Mouse (Mus musculus) thymus, postnatal 0 days (tissue): ENCODE data around the gene Apoc2. TPM values are rescaled to one million over a fixed set of nuclear protein-coding genes. Genes with fewer than 3 reads are reported as not detected.
A peak's percentile ranks its signal among the peaks of the same experiment; 100 is the strongest.

Source experiments
- DNase-seq: peaks from one replicate; pipeline ENCODE4 v3.0.0-alpha.2; 2015; ENCODE audit warnings: low spot score
- polyA plus RNA-seq: library from polyadenylated mRNA; unstranded; fragments of >200 nt; fragmentation: Nextera tagmentation; extraction: Ambion mirVana; gene quantifications from 2 replicates; pipeline ENCODE4 v1.2.1, GENCODE M21; 2015

Apoc2 gene
- polyA plus RNA-seq, 1 experiment from 2014 or later, result 3.4 TPM

- no peak for DNase-seq
These were observed 45.5 kb downstream of the Apoc2 start for GRCm38 (mm10) chr7:19632275-19632674.

GRCm38 (mm10) chr7:19629361-19629734, 48.4 kb downstream of the Apoc2 start, which contains the start of gene Relb:
Relb (minus strand) TSS chr7:19629438.
- DNase-seq, result peak; percentile 77

- DNase-seq, result peak; percentile 98
These were observed 49.0 kb downstream of the Apoc2 start for GRCm38 (mm10) chr7:19628536-19629360.

GRCm38 (mm10) chr7:19628192-19628535, 49.6 kb downstream of the Apoc2 start:
- DNase-seq, result no peak

GRCm38 (mm10) chr7:19627721-19628120, 50.0 kb downstream of the Apoc2 start:
- DNase-seq, result peak; percentile 11

- DNase-seq, result no peak
These were observed 54.3 kb downstream of the Apoc2 start for GRCm38 (mm10) chr7:19623433-19623832.

GRCm38 (mm10) chr7:19622241-19622640, 55.5 kb downstream of the Apoc2 start:
- no peak for DNase-seq

Other genes with a start within 250 kb of the Apoc2 start
- gene Mark4, start 219.1 kb downstream of the Apoc2 start, polyA plus RNA-seq, result 6.7 and 9.0 TPM in 2 replicates
- 0.74 and 0.78 TPM in 2 replicates for gene Exoc3l2, start 214.6 kb downstream of the Apoc2 start, polyA plus RNA-seq
- 2.7 and 4.0 TPM in 2 replicates for gene Bloc1s3, start 169.6 kb downstream of the Apoc2 start, polyA plus RNA-seq
- gene Trappc6a, start 169.5 kb downstream of the Apoc2 start, polyA plus RNA-seq, result 86.5 and 92.5 TPM in 2 replicates
- gene Nkpd1, start 160.1 kb downstream of the Apoc2 start, polyA plus RNA-seq, result 0.24 and 0.42 TPM in 2 replicates
- gene Ppp1r37, start 114.9 kb downstream of the Apoc2 start, polyA plus RNA-seq, result 11.7 and 15.6 TPM in 2 replicates
- 1.5 and 2.0 TPM in 2 replicates for gene Zfp296, start 100.7 kb downstream of the Apoc2 start, polyA plus RNA-seq
- gene Gemin7, start 100.3 kb downstream of the Apoc2 start, polyA plus RNA-seq, result 133 and 134 TPM in 2 replicates
- 35.2 and 41.3 TPM in 2 replicates for gene Clasrp, start 73.5 kb downstream of the Apoc2 start, polyA plus RNA-seq
- 37.2 and 38.0 TPM in 2 replicates for gene Relb, start 48.5 kb downstream of the Apoc2 start, polyA plus RNA-seq
- 57.5 and 66.6 TPM in 2 replicates for gene Clptm1, start 12.9 kb downstream of the Apoc2 start, polyA plus RNA-seq
- 0.59 TPM in 1 of 2 replicates, not detected in the other for gene Gm44805, start 3.5 kb upstream of the Apoc2 start, polyA plus RNA-seq
- 0.29 and 0.75 TPM in 2 replicates for gene Apoc4, start 3.5 kb upstream of the Apoc2 start, polyA plus RNA-seq
- gene Apoc1, start 14.7 kb upstream of the Apoc2 start, polyA plus RNA-seq, result 21.1 and 21.3 TPM in 2 replicates
- 624 and 627 TPM in 2 replicates for gene Apoe, start 21.2 kb upstream of the Apoc2 start, polyA plus RNA-seq
- gene Tomm40, start 37.5 kb upstream of the Apoc2 start, polyA plus RNA-seq, result 132 and 140 TPM in 2 replicates
- gene Nectin2, start 72.5 kb upstream of the Apoc2 start, polyA plus RNA-seq, result 7.0 and 7.1 TPM in 2 replicates
- 29.7 and 30.9 TPM in 2 replicates for gene Bcam, start 93.1 kb upstream of the Apoc2 start, polyA plus RNA-seq
- 2.6 and 4.2 TPM in 2 replicates for gene Cblc, start 118.9 kb upstream of the Apoc2 start, polyA plus RNA-seq
- gene Bcl3, start 144.8 kb upstream of the Apoc2 start, polyA plus RNA-seq, result 9.5 and 13.1 TPM in 2 replicates
- not detected in 2 replicates for gene Gm19345, start 174.1 kb upstream of the Apoc2 start, polyA plus RNA-seq
- gene Ceacam16, start 183.4 kb upstream of the Apoc2 start, polyA plus RNA-seq, result 0.46 and 0.59 TPM in 2 replicates
- gene Ceacam19, start 210.0 kb upstream of the Apoc2 start, polyA plus RNA-seq, result 0.10 and 0.14 TPM in 2 replicates
- gene Pvr, start 243.2 kb upstream of the Apoc2 start, polyA plus RNA-seq, result 33.7 and 52.4 TPM in 2 replicates